Mouse (Mus musculus) myocyte (in vitro differentiated cells): ENCODE measurements around the gene Nfx1. TPM values are rescaled to one million over a fixed set of nuclear protein-coding genes. Genes with fewer than 3 reads are reported as not detected.
A peak's percentile ranks its signal among the peaks of the same experiment; 100 is the strongest.

Source experiments
- H3K27me3 ChIP-seq: one replicate; pipeline ENCODE4 v1.6.1; 2011; ENCODE audit not compliant: control insufficient read depth, insufficient read depth, insufficient read length
- H3K36me3 ChIP-seq: one replicate; pipeline ENCODE4 v1.6.1; 2011; ENCODE audit not compliant: control insufficient read depth, insufficient read depth
- H3K4me2 ChIP-seq: one replicate; pipeline ENCODE4 v1.6.1; 2011; ENCODE audit warnings: low read depth, control low read depth
- H3K4me3 ChIP-seq: one replicate; pipeline ENCODE4 v1.5.1; 2011; ENCODE audit warnings: mild to moderate bottlenecking, control low read depth, moderate library complexity
- H3K79me2 ChIP-seq: one replicate; pipeline ENCODE4 v1.6.1; 2011; ENCODE audit not compliant: control insufficient read depth, insufficient read depth
- H3ac ChIP-seq: one replicate; pipeline ENCODE4 v1.6.1; 2011; ENCODE audit not compliant: control insufficient read depth, insufficient read length
- CEBPB ChIP-seq: IDR thresholded peaks from 2 replicates; pipeline ENCODE4 v1.6.1; 2011; ENCODE audit warnings: mild to moderate bottlenecking, moderate library complexity; ENCODE audit not compliant: poor library complexity, insufficient read depth, severe bottlenecking
- E2F4 ChIP-seq: IDR thresholded peaks from one replicate; pipeline ENCODE4 v1.6.1; 2011; ENCODE audit warnings: mild to moderate bottlenecking, control low read depth, moderate library complexity; ENCODE audit not compliant: insufficient read depth
- MAX ChIP-seq: IDR thresholded peaks from one replicate; pipeline ENCODE4 v1.6.1; 2011; ENCODE audit warnings: low read depth, mild to moderate bottlenecking, control low read depth
- MYOD1 ChIP-seq, 3 experiments: IDR thresholded peaks; one replicate each; pipeline ENCODE4 v1.6.1; 2011; ENCODE audit warnings: control low read depth in 2 of 3, low read depth in 2 of 3, mild to moderate bottlenecking in 2 of 3, moderate library complexity in 1 of 3; ENCODE audit not compliant: insufficient read length in 2 of 3, control insufficient read depth in 1 of 3
- MYOG ChIP-seq, 3 experiments: IDR thresholded peaks; one replicate each; pipeline ENCODE4 v1.6.1; 2011; ENCODE audit warnings: control low read depth in 2 of 3, low read depth in 2 of 3, mild to moderate bottlenecking in 2 of 3; ENCODE audit not compliant: insufficient read length in 2 of 3, control insufficient read depth in 1 of 3, insufficient read depth in 1 of 3
- POLR2A ChIP-seq: IDR thresholded peaks from one replicate; pipeline ENCODE4 v1.6.1; 2011; ENCODE audit warnings: low read depth, mild to moderate bottlenecking, control low read depth, moderate library complexity; ENCODE audit not compliant: insufficient read length
- POLR2AphosphoS2 ChIP-seq: IDR thresholded peaks from one replicate; pipeline ENCODE4 v1.6.1; 2011; ENCODE audit warnings: low read depth, control low read depth; ENCODE audit not compliant: insufficient read length
- REST ChIP-seq: IDR thresholded peaks from one replicate; pipeline ENCODE4 v1.6.1; 2011; ENCODE audit warnings: mild to moderate bottlenecking, control low read depth, moderate library complexity; ENCODE audit not compliant: insufficient read depth, insufficient read length
- SRF ChIP-seq: IDR thresholded peaks from one replicate; pipeline ENCODE4 v1.6.1; 2011; ENCODE audit warnings: low read depth; ENCODE audit not compliant: control insufficient read depth, insufficient read length
- TCF12 ChIP-seq: IDR thresholded peaks from one replicate; pipeline ENCODE4 v1.6.1; 2011; ENCODE audit warnings: mild to moderate bottlenecking, control low read depth; ENCODE audit not compliant: poor library complexity, insufficient read depth, severe bottlenecking
- TCF3 ChIP-seq: IDR thresholded peaks from one replicate; pipeline ENCODE4 v1.6.1; 2011; ENCODE audit warnings: low read depth, control low read depth; ENCODE audit not compliant: insufficient read length
- USF1 ChIP-seq: IDR thresholded peaks from one replicate; pipeline ENCODE4 v1.6.1; 2011; ENCODE audit warnings: low read depth, mild to moderate bottlenecking, control low read depth, moderate library complexity
- polyA plus RNA-seq: library from polyadenylated mRNA; unstranded; fragments of >200 nt; fragmentation: generic; extraction: Trizol; gene quantifications from one replicate; pipeline ENCODE4 v1.2.1, GENCODE M21; 2012; ENCODE audit warnings: missing spikeins

The Nfx1 gene
- polyA plus RNA-seq, 1 experiment, result 27.0 TPM

GRCm38 (mm10) chr4:41021094-41021493 lies 50.4 kb downstream of the Nfx1 start:
- H3ac ChIP-seq, result no peak overlapping the region
- TF ChIP-seq MYOD1 (IDR thresholded peaks at IDR 0.05; ENCODE audit: control insufficient read depth in 1 of 3, insufficient read length in 2 of 3, low read depth in 2 of 3) (no peak), REST (no peak), TCF3 (no peak), CEBPB (no peak), POLR2A (no peak), USF1 (no peak), POLR2AphosphoS2 (no peak), MAX (no peak), E2F4 (no peak)
- no peaks in the 10 kb centered on the region for H3K27me3 ChIP-seq
- no peak overlapping the region for H3K4me3 ChIP-seq
- peaks cover 21% of the 10 kb centered on the region for H3K36me3 ChIP-seq
- H3K79me2 ChIP-seq, result no peaks in the 10 kb centered on the region
- no peak overlapping the region for H3K4me2 ChIP-seq

GRCm38 (mm10) chr4:41026086-41026787 lies 55.5 kb downstream of the Nfx1 start:
- no peak overlapping the region for H3K4me3 ChIP-seq
- no peak for TF ChIP-seq CEBPB
- TF ChIP-seq POLR2A, result no peak
- TF ChIP-seq USF1, result no peak
- no peak for TF ChIP-seq E2F4
- no peak for TF ChIP-seq MAX
- H3K79me2 ChIP-seq, result no peaks in the 10 kb centered on the region
- no peak overlapping the region for H3K4me2 ChIP-seq
- H3K36me3 ChIP-seq, result peaks cover 13% of the 10 kb centered on the region
- no peaks in the 10 kb centered on the region for H3K27me3 ChIP-seq
- no peak overlapping the region for H3ac ChIP-seq

- no peaks in the 10 kb centered on the region for H3K27me3 ChIP-seq
- no peaks in the 10 kb centered on the region for H3K79me2 ChIP-seq
- no peak overlapping the region for H3K4me2 ChIP-seq
- no peak overlapping the region for H3ac ChIP-seq
- H3K36me3 ChIP-seq, result no peaks in the 10 kb centered on the region
- TF ChIP-seq E2F4 (no peak), POLR2AphosphoS2 (peak; percentile 23)
- H3K4me3 ChIP-seq, result no peak overlapping the region
Observed at GRCm38 (mm10) chr4:41027872-41028271, 57.2 kb downstream of the Nfx1 start.

- Histone ChIP-seq H3ac (no peak overlapping the region), H3K4me3 (no peak overlapping the region), H3K27me3 (no peaks in the 10 kb centered on the region), H3K4me2 (no peak overlapping the region), H3K79me2 (no peaks in the 10 kb centered on the region), H3K36me3 (no peaks in the 10 kb centered on the region)
- TF ChIP-seq MAX (no peak), E2F4 (no peak), POLR2A (no peak), SRF (no peak), USF1 (no peak), CEBPB (no peak), REST (no peak), MYOD1 (IDR thresholded peaks at IDR 0.05; ENCODE audit: control insufficient read depth in 1 of 3, insufficient read length in 2 of 3, low read depth in 2 of 3) (no peak)
Observed at GRCm38 (mm10) chr4:41028272-41028671, 57.6 kb downstream of the Nfx1 start.

- Histone ChIP-seq H3K27me3 (no peaks in the 10 kb centered on the region), H3K79me2 (no peaks in the 10 kb centered on the region), H3K4me3 (no peak overlapping the region), H3K4me2 (no peak overlapping the region), H3ac (no peak overlapping the region), H3K36me3 (no peaks in the 10 kb centered on the region)
- peak in 1 of 3 experiments; percentile 40 for TF ChIP-seq MYOG (IDR thresholded peaks at IDR 0.05; ENCODE audit: control insufficient read depth in 1 of 3, insufficient read depth in 1 of 3, insufficient read length in 2 of 3, low read depth in 2 of 3)
- peak in 1 of 3 experiments; percentile 40 for TF ChIP-seq MYOD1 (IDR thresholded peaks at IDR 0.05; ENCODE audit: control insufficient read depth in 1 of 3, insufficient read length in 2 of 3, low read depth in 2 of 3)
- TF ChIP-seq MAX, result no peak
- no peak for TF ChIP-seq TCF12
Observed at GRCm38 (mm10) chr4:41029372-41029771, 58.7 kb downstream of the Nfx1 start.

GRCm38 (mm10) chr4:41031242-41031641 lies 60.5 kb downstream of the Nfx1 start:
- H3K27me3 ChIP-seq, result no peaks in the 10 kb centered on the region
- H3K4me2 ChIP-seq, result no peak overlapping the region
- no peak for TF ChIP-seq POLR2A
- TF ChIP-seq TCF3, result no peak
- no peak for TF ChIP-seq MYOG (IDR thresholded peaks at IDR 0.05; ENCODE audit: control insufficient read depth in 1 of 3, insufficient read depth in 1 of 3, insufficient read length in 2 of 3, low read depth in 2 of 3)
- TF ChIP-seq POLR2AphosphoS2, result no peak
- TF ChIP-seq MAX, result no peak
- TF ChIP-seq TCF12, result no peak
- TF ChIP-seq CEBPB, result no peak
- TF ChIP-seq MYOD1 (IDR thresholded peaks at IDR 0.05; ENCODE audit: control insufficient read depth in 1 of 3, insufficient read length in 2 of 3, low read depth in 2 of 3), result no peak
- TF ChIP-seq REST, result no peak
- H3K4me3 ChIP-seq, result no peak overlapping the region
- no peak overlapping the region for H3ac ChIP-seq
- no peaks in the 10 kb centered on the region for H3K36me3 ChIP-seq
- H3K79me2 ChIP-seq, result no peaks in the 10 kb centered on the region
